Mouse (Mus musculus) midbrain, embryonic 12.5 days (tissue): ENCODE measurements around the gene Mcrip1. TPM values are rescaled to one million over a fixed set of nuclear protein-coding genes. Genes with fewer than 3 reads are reported as not detected.
"Not testable (repeated sequence)": the region's sequence is repeated elsewhere in the genome, so short reads cannot be mapped to it uniquely, and the experiment has no call there.

Experiments
- ATAC-seq: fragments of 200-750 bp; cut with Nextera tagmentation; 2 replicates; pipeline ENCODE4 v1.8.0; 2017; ENCODE audit warnings: low read depth, moderate TSS enrichment, moderate library complexity; ENCODE audit not compliant: low FRiP score
- H3K27ac ChIP-seq: fragments of 300-500 bp; sonication (generic); replicated peaks from 2 replicates; pipeline ENCODE4 v1.5.1; 2016; ENCODE audit warnings: mild to moderate bottlenecking
- H3K27me3 ChIP-seq: fragments of 300-500 bp; sonication (generic); 2 replicates; pipeline ENCODE4 v1.6.1; 2016; ENCODE audit warnings: mild to moderate bottlenecking
- H3K36me3 ChIP-seq: fragments of 300-500 bp; sonication (generic); 2 replicates; pipeline ENCODE4 v1.6.1; 2016
- H3K4me1 ChIP-seq: fragments of 300-500 bp; sonication (generic); 2 replicates; pipeline ENCODE4 v1.6.1; 2016
- H3K4me2 ChIP-seq: fragments of 300-500 bp; sonication (generic); replicated peaks from 2 replicates; pipeline ENCODE4 v1.6.1; 2016; ENCODE audit warnings: mild to moderate bottlenecking, moderate library complexity
- H3K4me3 ChIP-seq: fragments of 300-500 bp; sonication (generic); 2 replicates; pipeline ENCODE4 v1.5.1; 2016; ENCODE audit warnings: mild to moderate bottlenecking
- H3K9ac ChIP-seq: fragments of 300-500 bp; sonication (generic); replicated peaks from 2 replicates; pipeline ENCODE4 v1.6.1; 2016; ENCODE audit warnings: mild to moderate bottlenecking, moderate library complexity
- H3K9me3 ChIP-seq: fragments of 300-500 bp; sonication (generic); 2 replicates; pipeline ENCODE4 v1.6.1; 2016; ENCODE audit warnings: mild to moderate bottlenecking
- WGBS: fragments of 180-500 bp; shearing (Covaris S2); methylation state at CpG from one replicate; pipeline ENCODE4 v1.1.7; 2016; 5-methylcytosine and 5-hydroxymethylcytosine counted together
- polyA plus RNA-seq: library from polyadenylated mRNA; unstranded; fragments of >200 nt; fragmentation: Nextera tagmentation; extraction: Ambion mirVana; gene quantifications from 2 replicates; pipeline ENCODE4 v1.2.1, GENCODE M21; 2016

Mcrip1 gene
- polyA plus RNA-seq, 1 experiment from 2014 or later: 232 TPM

- Histone ChIP-seq H3K9me3 (no peaks in the 10 kb centered on the region), H3K4me1 (no peaks in the 10 kb centered on the region), H3K4me2 (no peak overlapping the region), H3K9ac (no peak overlapping the region), H3K27me3 (peaks cover 14% of the 10 kb centered on the region; the same call in 1 of the 2 replicates), H3K36me3 (no peaks in the 10 kb centered on the region), H3K27ac (no peak overlapping the region), H3K4me3 (no peak overlapping the region)
- WGBS: 85% methylated on average over 6 of the region's 6 CpGs
- no peak for ATAC-seq
Observed at GRCm38 (mm10) chr11:120518558-120518957, 31.0 kb downstream of the Mcrip1 start.

DNA sequence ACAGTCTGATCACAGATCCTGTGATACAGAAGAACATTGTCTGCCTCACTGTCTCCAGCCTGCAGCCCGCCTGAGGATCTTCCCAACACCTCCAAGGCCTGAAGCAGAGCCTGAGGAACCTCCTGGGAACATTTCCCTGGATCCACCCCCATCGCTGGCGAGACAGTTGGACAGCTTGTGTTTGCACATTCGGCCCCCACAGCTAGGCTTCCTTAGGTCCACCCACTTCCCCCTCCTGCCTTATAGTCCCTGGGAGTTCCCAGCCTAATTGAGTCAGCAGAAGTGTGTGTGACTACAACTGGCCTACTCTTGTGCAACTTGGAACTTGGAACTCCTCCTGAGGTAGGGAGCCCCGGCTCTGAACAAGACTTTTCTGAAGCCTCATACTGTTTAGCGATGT lies 31.5 kb downstream of the Mcrip1 start:
- no peaks in the 10 kb centered on the region for H3K9me3 ChIP-seq
- H3K4me1 ChIP-seq: no peaks in the 10 kb centered on the region
- H3K9ac ChIP-seq: no peak overlapping the region
- no peaks in the 10 kb centered on the region for H3K36me3 ChIP-seq
- ATAC-seq: no peak
- WGBS: 68% methylated on average over 6 of the region's 6 CpGs
- H3K4me3 ChIP-seq: no peak overlapping the region
- H3K27me3 ChIP-seq: peaks cover 14% of the 10 kb centered on the region; the same call in 1 of the 2 replicates
- no peak overlapping the region for H3K27ac ChIP-seq
- H3K4me2 ChIP-seq: no peak overlapping the region

GRCm38 (mm10) chr11:120517147-120517546 lies 32.4 kb downstream of the Mcrip1 start:
- no peak overlapping the region for H3K4me3 ChIP-seq
- no peak overlapping the region for H3K9ac ChIP-seq
- H3K27me3 ChIP-seq: peaks cover 14% of the 10 kb centered on the region; the same call in 1 of the 2 replicates
- H3K4me2 ChIP-seq: no peak overlapping the region
- no peak for ATAC-seq
- 64% methylated on average over 4 of the region's 4 CpGs for WGBS
- H3K4me1 ChIP-seq: no peaks in the 10 kb centered on the region
- no peaks in the 10 kb centered on the region for H3K36me3 ChIP-seq
- no peaks in the 10 kb centered on the region for H3K9me3 ChIP-seq
- no peak overlapping the region for H3K27ac ChIP-seq

- WGBS: 17% methylated on average over 17 of the region's 17 CpGs
- no peaks in the 10 kb centered on the region for H3K36me3 ChIP-seq
- no peak overlapping the region for H3K4me3 ChIP-seq
- H3K27me3 ChIP-seq: peaks cover 14% of the 10 kb centered on the region; the same call in 1 of the 2 replicates
- no peaks in the 10 kb centered on the region for H3K9me3 ChIP-seq
- H3K4me2 ChIP-seq: no peak overlapping the region
- ATAC-seq: peak; percentile 60; the same call in 1 of the 2 replicates
- H3K27ac ChIP-seq: no peak overlapping the region
- peaks cover 6% of the 10 kb centered on the region for H3K4me1 ChIP-seq
- H3K9ac ChIP-seq: no peak overlapping the region
Observed at GRCm38 (mm10) chr11:120515611-120516010, 33.9 kb downstream of the Mcrip1 start.

DNA sequence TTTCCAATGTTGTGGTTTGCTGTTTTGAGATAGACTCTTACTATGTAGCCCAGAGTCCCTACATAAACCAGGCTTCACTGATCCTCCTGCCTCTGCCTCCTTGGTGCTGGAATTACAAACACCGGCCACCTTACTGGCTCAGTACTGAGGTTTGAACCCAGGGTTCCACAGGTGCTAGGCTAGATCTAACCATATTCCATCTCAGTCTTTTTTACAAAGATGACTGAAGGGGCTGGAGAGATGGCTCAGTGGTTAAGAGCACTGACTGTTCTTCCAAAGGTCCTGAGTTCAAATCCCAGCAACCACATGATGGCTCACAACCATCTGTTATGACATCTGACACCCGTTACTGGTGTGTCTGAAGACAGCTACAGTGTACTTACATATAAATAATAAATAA lies 35.3 kb downstream of the Mcrip1 start:
- not testable (repeated sequence) for H3K9me3 ChIP-seq, H3K36me3 ChIP-seq, H3K9ac ChIP-seq, ATAC-seq, H3K27ac ChIP-seq, H3K4me3 ChIP-seq, H3K4me2 ChIP-seq, H3K27me3 ChIP-seq
- WGBS: 95% methylated on average over 2 of the region's 2 CpGs
- peaks cover 13% of the 10 kb centered on the region for H3K4me1 ChIP-seq

GRCm38 (mm10) chr11:120512790-120513453 lies 36.6 kb downstream of the Mcrip1 start:
- Histone ChIP-seq H3K27ac (no peak overlapping the region), H3K4me3 (no peak overlapping the region), H3K9me3 (no peaks in the 10 kb centered on the region), H3K36me3 (no peaks in the 10 kb centered on the region), H3K4me2 (no peak overlapping the region), H3K9ac (no peak overlapping the region), H3K27me3 (peaks cover 9% of the 10 kb centered on the region; the same call in 1 of the 2 replicates), H3K4me1 (peaks cover 13% of the 10 kb centered on the region)
- no peak for ATAC-seq
- WGBS: 56% methylated on average over 6 of the region's 6 CpGs

DNA sequence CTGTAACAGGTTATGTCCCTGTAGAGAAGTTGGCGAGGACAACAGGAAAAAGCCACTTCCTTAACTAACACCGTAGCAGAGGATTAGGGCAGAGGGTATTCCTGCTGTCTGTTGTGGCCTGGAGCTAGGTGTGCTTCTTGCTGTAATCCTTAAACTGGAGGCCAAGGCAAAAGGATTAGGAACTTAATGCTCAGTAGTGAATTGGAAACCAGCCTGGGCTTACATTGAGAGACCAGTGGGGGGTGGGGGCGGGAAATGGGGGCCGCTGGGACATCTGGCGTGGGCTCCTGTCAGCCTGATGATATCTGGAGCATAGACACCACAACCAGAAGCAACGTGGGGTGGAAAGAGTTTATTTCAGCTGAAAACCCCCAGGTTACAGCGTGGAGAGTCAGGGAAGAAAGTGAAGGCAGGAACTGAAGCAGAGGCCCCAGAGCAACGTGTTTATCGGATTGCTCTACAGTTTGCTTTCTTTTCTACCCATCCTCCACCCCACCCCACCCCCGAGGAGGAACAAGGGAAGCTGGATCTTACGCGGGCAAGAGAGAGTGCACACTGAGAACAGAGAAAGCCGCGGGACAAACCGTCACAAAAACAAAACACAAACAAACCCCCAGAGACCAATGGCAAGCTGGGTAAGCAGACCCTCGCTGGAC lies 39.0 kb downstream of the Mcrip1 start:
- 3% methylated on average over 16 of the region's 16 CpGs for WGBS
- peak overlapping the region; percentile 55 for H3K9ac ChIP-seq

GRCm38 (mm10) chr11:120509940-120510339 lies 39.6 kb downstream of the Mcrip1 start:
- Histone ChIP-seq H3K36me3 (no peaks in the 10 kb centered on the region), H3K27me3 (no peaks in the 10 kb centered on the region; the same call in 1 of the 2 replicates), H3K27ac (no peak overlapping the region), H3K4me1 (peaks cover 13% of the 10 kb centered on the region), H3K4me2 (no peak overlapping the region), H3K9me3 (no peaks in the 10 kb centered on the region), H3K4me3 (no peak overlapping the region), H3K9ac (no peak overlapping the region)
- 29% methylated on average over 4 of the region's 4 CpGs for WGBS
- no peak for ATAC-seq

More for the DNA sequence above, 39.0 kb downstream of the Mcrip1 start:
- Histone ChIP-seq H3K4me2 (peak overlapping the region; percentile 43), H3K4me3 (peak overlapping the region; percentile 20), H3K9me3 (no peaks in the 10 kb centered on the region), H3K27me3 (no peaks in the 10 kb centered on the region; the same call in 1 of the 2 replicates), H3K36me3 (no peaks in the 10 kb centered on the region), H3K27ac (no peak overlapping the region), H3K4me1 (peaks cover 13% of the 10 kb centered on the region)
- no peak for ATAC-seq

GRCm38 (mm10) chr11:120508290-120508870 lies 41.1 kb downstream of the Mcrip1 start:
- no peaks in the 10 kb centered on the region for H3K36me3 ChIP-seq
- H3K4me2 ChIP-seq: no peak overlapping the region
- no peaks in the 10 kb centered on the region for H3K27me3 ChIP-seq
- H3K4me3 ChIP-seq: no peak overlapping the region
- WGBS: 87% methylated on average over 9 of the region's 9 CpGs
- H3K9me3 ChIP-seq: no peaks in the 10 kb centered on the region
- H3K27ac ChIP-seq: no peak overlapping the region
- H3K9ac ChIP-seq: no peak overlapping the region
- no peak for ATAC-seq
- peaks cover 13% of the 10 kb centered on the region for H3K4me1 ChIP-seq

DNA sequence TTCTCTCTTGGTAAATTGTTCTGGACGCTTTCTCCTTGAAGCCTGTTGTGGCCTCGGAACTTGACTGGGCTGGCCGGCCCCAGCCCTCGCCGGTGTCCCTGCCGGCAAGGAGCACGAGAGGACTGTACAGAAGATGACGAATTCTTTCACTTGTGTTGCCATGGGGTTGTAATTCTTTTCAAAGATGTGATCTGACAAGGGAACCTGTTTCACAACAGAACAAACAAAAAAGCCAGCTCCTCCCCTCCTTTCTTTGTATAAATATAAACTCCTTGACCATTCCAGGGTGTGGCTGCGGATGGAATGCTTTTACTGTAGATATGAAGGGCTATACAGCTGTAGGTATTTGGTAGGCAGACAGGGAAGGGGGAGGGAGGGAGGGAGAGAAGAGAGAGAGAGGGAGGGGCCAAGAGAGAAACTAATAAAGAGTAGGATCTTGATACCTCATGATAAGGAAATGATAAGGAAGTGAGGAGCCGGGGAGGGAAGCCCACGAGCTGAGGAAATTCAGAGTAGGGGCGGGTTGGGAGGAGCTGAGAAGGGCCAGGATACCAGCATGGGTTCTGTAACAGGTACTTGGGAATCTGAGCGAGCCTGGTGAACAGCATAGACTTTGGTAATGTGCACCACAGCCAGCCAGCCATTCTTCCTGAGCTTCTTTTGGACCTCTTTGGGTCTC lies 41.8 kb downstream of the Mcrip1 start:
- H3K9ac ChIP-seq: no peak overlapping the region
- H3K27me3 ChIP-seq: no peaks in the 10 kb centered on the region
- peaks cover 13% of the 10 kb centered on the region for H3K4me1 ChIP-seq
- WGBS: 85% methylated on average over 13 of the region's 13 CpGs
- no peak overlapping the region for H3K4me2 ChIP-seq
- no peaks in the 10 kb centered on the region for H3K9me3 ChIP-seq
- no peak for ATAC-seq
- H3K4me3 ChIP-seq: no peak overlapping the region
- H3K27ac ChIP-seq: no peak overlapping the region
- no peaks in the 10 kb centered on the region for H3K36me3 ChIP-seq

DNA sequence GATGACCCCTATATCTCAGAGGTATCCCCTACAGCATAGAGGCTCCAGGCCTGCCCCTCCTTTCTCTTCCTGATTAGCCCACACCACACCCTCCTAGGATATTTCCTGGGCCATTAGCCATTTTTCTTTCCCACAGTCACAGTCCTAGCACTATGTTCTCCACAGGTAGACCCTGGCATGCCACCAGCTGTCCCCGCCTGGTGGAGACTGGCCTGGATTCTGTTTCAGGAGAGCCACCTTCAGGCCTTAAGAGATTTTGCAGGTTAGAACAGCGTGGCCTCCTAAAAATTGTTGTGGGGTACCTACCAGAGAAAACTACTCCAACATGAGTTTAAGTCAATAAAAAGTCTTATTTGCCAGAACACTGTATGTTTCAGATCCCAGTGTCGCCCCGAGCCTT lies 42.6 kb downstream of the Mcrip1 start:
- Histone ChIP-seq H3K4me1 (peaks cover 13% of the 10 kb centered on the region), H3K4me3 (no peak overlapping the region), H3K36me3 (no peaks in the 10 kb centered on the region), H3K27me3 (no peaks in the 10 kb centered on the region), H3K9me3 (no peaks in the 10 kb centered on the region), H3K4me2 (no peak overlapping the region), H3K27ac (no peak overlapping the region), H3K9ac (no peak overlapping the region)
- no peak for ATAC-seq
- 64% methylated on average over 4 of the region's 4 CpGs for WGBS

DNA sequence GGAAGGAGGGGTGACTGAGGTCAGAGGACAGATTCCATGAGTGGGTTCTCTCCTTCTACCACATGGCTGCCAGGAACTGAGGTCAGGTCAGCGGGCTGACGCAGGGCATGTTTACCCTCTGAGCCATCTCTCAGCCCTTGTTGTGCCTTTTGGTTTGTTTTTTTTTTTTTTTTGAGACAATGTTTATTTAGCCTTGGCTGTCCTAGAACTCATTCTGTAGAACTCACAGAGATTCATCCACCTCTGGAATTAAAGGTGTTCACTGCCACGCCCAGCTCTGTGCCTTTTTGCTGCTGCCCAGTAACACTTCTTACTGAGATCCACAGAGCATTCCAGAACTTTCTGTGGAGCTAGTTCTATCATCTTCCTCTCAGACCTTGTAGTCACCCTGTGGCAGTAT lies 43.9 kb downstream of the Mcrip1 start:
- peaks cover 8% of the 10 kb centered on the region for H3K4me1 ChIP-seq
- ATAC-seq: no peak
- no peaks in the 10 kb centered on the region for H3K27me3 ChIP-seq
- no peaks in the 10 kb centered on the region for H3K36me3 ChIP-seq
- no peak overlapping the region for H3K9ac ChIP-seq
- 90% methylated on average over 3 of the region's 3 CpGs for WGBS
- no peak overlapping the region for H3K27ac ChIP-seq
- no peaks in the 10 kb centered on the region for H3K9me3 ChIP-seq
- no peak overlapping the region for H3K4me2 ChIP-seq
- no peak overlapping the region for H3K4me3 ChIP-seq
